Mouse (Mus musculus) intestine, embryonic 16.5 days (tissue): Measurements from ENCODE around the gene Mrpl43. TPM values are rescaled to one million over a fixed set of nuclear protein-coding genes. Genes with fewer than 3 reads are reported as not detected.
A peak's percentile ranks its signal among the peaks of the same experiment; 100 is the strongest.

Experiments used
- ATAC-seq: fragments of 200-750 bp; cut with Nextera tagmentation; 2 replicates; pipeline ENCODE4 v1.8.0; 2017; ENCODE audit warnings: moderate TSS enrichment, moderate library complexity
- H3K27ac ChIP-seq: fragments of 300-500 bp; sonication (generic); 2 replicates; pipeline ENCODE4 v1.5.1; 2014; ENCODE audit warnings: mild to moderate bottlenecking, low read length
- H3K27me3 ChIP-seq: fragments of 300-500 bp; sonication (generic); replicated peaks from 2 replicates; pipeline ENCODE4 v1.6.1; 2014; ENCODE audit warnings: low read length, control low read depth, mixed read lengths; ENCODE audit not compliant: control insufficient read depth, insufficient read depth
- H3K36me3 ChIP-seq: fragments of 300-500 bp; sonication (generic); 2 replicates; pipeline ENCODE4 v1.6.1; 2014; ENCODE audit warnings: low read length, control low read depth; ENCODE audit not compliant: control insufficient read depth, insufficient read depth
- H3K4me1 ChIP-seq: fragments of 300-500 bp; sonication (generic); 2 replicates; pipeline ENCODE4 v1.6.1; 2014; ENCODE audit warnings: low read length, control low read depth, mixed read lengths; ENCODE audit not compliant: control insufficient read depth, insufficient read depth
- H3K4me2 ChIP-seq: fragments of 300-500 bp; sonication (generic); 2 replicates; pipeline ENCODE4 v1.6.1; 2014; ENCODE audit warnings: low read depth, low read length, control low read depth
- H3K4me3 ChIP-seq: fragments of 300-500 bp; sonication (generic); 2 replicates; pipeline ENCODE4 v1.5.1; 2014; ENCODE audit warnings: mild to moderate bottlenecking, low read length
- H3K9ac ChIP-seq: fragments of 300-500 bp; sonication (generic); 2 replicates; pipeline ENCODE4 v1.6.1; 2014; ENCODE audit warnings: low read depth, low read length
- H3K9me3 ChIP-seq: fragments of 300-500 bp; sonication (generic); 2 replicates; pipeline ENCODE4 v1.6.1; 2016; ENCODE audit warnings: low read length, control low read depth; ENCODE audit not compliant: control insufficient read depth
- WGBS: fragments of 180-500 bp; shearing (Covaris S2); extraction: QIAGEN DNeasy Blood & Tissue Kit; methylation state at CpG from one replicate; pipeline ENCODE4 v1.1.7; 2014; 5-methylcytosine and 5-hydroxymethylcytosine counted together
- polyA plus RNA-seq: library from polyadenylated mRNA; unstranded; fragments of >200 nt; fragmentation: Nextera tagmentation; extraction: Ambion mirVana; gene quantifications from 2 replicates; pipeline ENCODE4 v1.2.1, GENCODE M21; 2015

The Mrpl43 gene
- polyA plus RNA-seq, result 74.7 and 76.4 TPM in 2 replicates

GRCm38 (mm10) chr19:45005957-45006712 is at the start of gene Mrpl43:
Gene Mrpl43, minus strand, starts transcription at chr19:45006442.
- peaks cover 19% of the 10 kb centered on the region for H3K4me1 ChIP-seq
- H3K36me3 ChIP-seq, result peaks cover 23% of the 10 kb centered on the region
- no peaks in the 10 kb centered on the region for H3K27me3 ChIP-seq
- peak within 1 kb of the TSS; percentile 69 for H3K9ac ChIP-seq
- peak within 1 kb of the TSS; percentile 82 for H3K27ac ChIP-seq
- no peaks in the 10 kb centered on the region for H3K9me3 ChIP-seq
- peak within 1 kb of the TSS; percentile 68 for H3K4me3 ChIP-seq
- under 1% methylated on average over 82 of the region's 82 CpGs for WGBS
- ATAC-seq, result peak; percentile 92
- peak within 1 kb of the TSS; percentile 88 for H3K4me2 ChIP-seq

GRCm38 (mm10) chr19:45054892-45055690 is 48.8 kb upstream of the Mrpl43 start:
- H3K4me1 ChIP-seq, result peaks cover 20% of the 10 kb centered on the region
- H3K36me3 ChIP-seq, result no peaks in the 10 kb centered on the region
- ATAC-seq, result no peak
- H3K4me3 ChIP-seq, result no peak overlapping the region
- 78% methylated on average over 6 of the region's 6 CpGs for WGBS
- no peak overlapping the region for H3K4me2 ChIP-seq
- H3K9ac ChIP-seq, result no peak overlapping the region
- no peaks in the 10 kb centered on the region for H3K27me3 ChIP-seq
- H3K9me3 ChIP-seq, result no peaks in the 10 kb centered on the region
- H3K27ac ChIP-seq, result no peak overlapping the region

- whole genome bisulfite sequencing, result 86% methylated on average over 8 of the region's 8 CpGs
- no peak for ATAC-seq
- Histone ChIP-seq H3K9me3 (no peaks in the 10 kb centered on the region), H3K27ac (no peak overlapping the region), H3K4me2 (no peak overlapping the region), H3K9ac (no peak overlapping the region), H3K4me3 (no peak overlapping the region), H3K27me3 (no peaks in the 10 kb centered on the region), H3K36me3 (no peaks in the 10 kb centered on the region), H3K4me1 (peaks cover 16% of the 10 kb centered on the region)
Observed at GRCm38 (mm10) chr19:45053451-45053850, 47.2 kb upstream of the Mrpl43 start.

GRCm38 (mm10) chr19:45049523-45049922 is 43.3 kb upstream of the Mrpl43 start:
- no peaks in the 10 kb centered on the region for H3K27me3 ChIP-seq
- no peaks in the 10 kb centered on the region for H3K36me3 ChIP-seq
- H3K9ac ChIP-seq, result peak overlapping the region; percentile 23; the same call in 1 of the 2 replicates
- H3K4me2 ChIP-seq, result no peak overlapping the region
- H3K4me3 ChIP-seq, result no peak overlapping the region
- no peak overlapping the region for H3K27ac ChIP-seq
- no peaks in the 10 kb centered on the region for H3K9me3 ChIP-seq
- ATAC-seq, result no peak
- WGBS, result 79% methylated on average over 9 of the region's 9 CpGs
- H3K4me1 ChIP-seq, result peaks cover 16% of the 10 kb centered on the region

- Histone ChIP-seq H3K27me3 (no peaks in the 10 kb centered on the region), H3K27ac (peak overlapping the region; percentile 92), H3K36me3 (no peaks in the 10 kb centered on the region), H3K9me3 (no peaks in the 10 kb centered on the region), H3K9ac (peak overlapping the region; percentile 73; the same call in 1 of the 2 replicates), H3K4me2 (peak overlapping the region; percentile 91), H3K4me1 (peaks cover 16% of the 10 kb centered on the region), H3K4me3 (peak overlapping the region; percentile 52)
- 70% methylated on average over 12 of the region's 12 CpGs for WGBS
- no peak for ATAC-seq
Observed at GRCm38 (mm10) chr19:45048644-45049365, 42.6 kb upstream of the Mrpl43 start.

- H3K27ac ChIP-seq, result peak overlapping the region; percentile 92
- H3K4me1 ChIP-seq, result peaks cover 18% of the 10 kb centered on the region
- peak; percentile 58 for ATAC-seq
- 21% methylated on average over 11 of the region's 11 CpGs for WGBS
- no peaks in the 10 kb centered on the region for H3K36me3 ChIP-seq
- no peaks in the 10 kb centered on the region for H3K9me3 ChIP-seq
- peak overlapping the region; percentile 91 for H3K4me2 ChIP-seq
- peak overlapping the region; percentile 52 for H3K4me3 ChIP-seq
- H3K27me3 ChIP-seq, result no peaks in the 10 kb centered on the region
- peak overlapping the region; percentile 73 for H3K9ac ChIP-seq
Observed at GRCm38 (mm10) chr19:45047935-45048643, 41.8 kb upstream of the Mrpl43 start.

GRCm38 (mm10) chr19:45047417-45047934 is 41.2 kb upstream of the Mrpl43 start, which contains the start of gene Sfxn3:
Gene Sfxn3, plus strand, starts transcription at chr19:45047503.
- no peaks in the 10 kb centered on the region for H3K9me3 ChIP-seq
- no peaks in the 10 kb centered on the region for H3K36me3 ChIP-seq
- peak; percentile 83 for ATAC-seq
- H3K27me3 ChIP-seq, result no peaks in the 10 kb centered on the region
- H3K4me1 ChIP-seq, result peaks cover 18% of the 10 kb centered on the region
- H3K4me3 ChIP-seq, result peak within 1 kb of the TSS; percentile 52
- under 1% methylated on average over 25 of the region's 26 CpGs for whole genome bisulfite sequencing
- H3K27ac ChIP-seq, result peak within 1 kb of the TSS; percentile 92
- H3K9ac ChIP-seq, result peak within 1 kb of the TSS; percentile 73
- peak within 1 kb of the TSS; percentile 91 for H3K4me2 ChIP-seq

GRCm38 (mm10) chr19:45046523-45047321 is 40.5 kb upstream of the Mrpl43 start:
- WGBS, result 1% methylated on average over 34 of the region's 34 CpGs
- Histone ChIP-seq H3K27me3 (no peaks in the 10 kb centered on the region), H3K9ac (peak overlapping the region; percentile 73), H3K4me2 (peak overlapping the region; percentile 91), H3K36me3 (no peaks in the 10 kb centered on the region), H3K4me3 (peak overlapping the region; percentile 52), H3K4me1 (peaks cover 18% of the 10 kb centered on the region), H3K9me3 (no peaks in the 10 kb centered on the region), H3K27ac (peak overlapping the region; percentile 92)
- ATAC-seq, result peak; percentile 73
